Mouse (Mus musculus) kidney, adult 9 months (tissue): ENCODE measurements around the gene 4933402D24Rik.
A peak's percentile ranks its signal among the peaks of the same experiment; 100 is the strongest.

Experiments
- DNase-seq: peaks from one replicate; pipeline ENCODE4 v3.0.0; 2022

Gene 4933402D24Rik

DNA sequence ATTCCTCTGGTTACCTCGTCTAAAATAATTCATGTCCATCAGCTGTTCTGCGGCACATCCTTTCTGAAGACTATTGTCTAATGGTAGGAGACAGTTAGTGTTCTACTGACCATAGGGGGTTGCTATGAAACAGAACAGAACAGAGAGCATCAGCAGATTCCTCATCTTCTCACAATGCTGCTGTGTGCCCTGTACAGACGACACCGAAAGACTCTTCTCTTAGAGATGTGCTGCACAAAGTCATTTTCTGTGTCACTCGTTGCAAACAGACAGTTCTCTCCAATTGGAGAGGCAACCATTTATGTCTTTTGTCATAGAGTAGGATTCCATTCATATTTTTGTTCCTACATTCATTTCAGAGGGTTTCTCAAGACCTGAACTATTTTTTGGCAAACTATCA lies at the start of gene 4933402D24Rik:
Gene 4933402D24Rik, minus strand, starts transcription at position 101 of the 400 bp plus-strand sequence.
- DNase-seq: no peak

- DNase-seq: no peak
Measured at GRCm38 (mm10) chr1:63808584-63808983, 39.5 kb upstream of the 4933402D24Rik start.

DNA sequence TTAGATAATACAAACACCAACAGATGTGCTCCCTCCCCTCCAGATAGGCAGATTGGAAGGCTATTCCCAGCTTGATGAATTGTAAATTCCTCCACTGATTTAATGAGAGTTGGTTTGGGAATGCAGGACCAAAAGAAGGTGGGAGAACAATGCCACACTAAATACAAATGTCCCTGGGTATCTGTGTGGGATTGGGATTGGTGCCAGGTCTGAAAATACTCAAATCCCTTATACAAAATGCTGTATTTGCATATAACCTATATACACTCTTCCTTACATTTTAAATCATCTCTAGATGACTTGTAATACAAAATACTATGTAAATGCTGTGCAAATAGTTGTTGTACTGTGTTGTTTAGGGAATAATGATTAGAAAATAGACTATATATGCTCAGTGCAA lies 36.0 kb upstream of the 4933402D24Rik start:
- DNase-seq: no peak

DNA sequence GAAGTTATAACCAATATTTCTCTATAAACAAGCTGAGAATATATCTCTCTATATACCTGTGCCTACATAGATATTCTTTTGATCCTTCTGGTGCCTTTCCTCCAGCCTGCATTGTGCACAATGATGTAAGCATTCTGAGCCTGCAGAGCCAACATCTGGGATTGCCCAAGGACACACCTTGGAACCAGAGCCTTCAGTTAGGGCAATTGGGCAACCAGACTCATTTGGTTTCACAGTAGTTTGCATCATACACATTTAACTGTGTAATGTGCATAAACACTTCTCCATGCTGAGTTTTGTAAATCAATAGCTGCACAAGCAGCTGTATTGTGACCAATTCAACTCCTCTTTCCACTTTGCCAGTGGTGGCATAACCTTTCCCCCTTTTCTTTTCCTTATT lies 25.3 kb upstream of the 4933402D24Rik start:
- no peak for DNase-seq

GRCm38 (mm10) chr1:63776902-63777630 lies 8.0 kb upstream of the 4933402D24Rik start:
- DNase-seq: no peak

GRCm38 (mm10) chr1:63776396-63776795 lies 7.3 kb upstream of the 4933402D24Rik start:
- DNase-seq: no peak

DNA sequence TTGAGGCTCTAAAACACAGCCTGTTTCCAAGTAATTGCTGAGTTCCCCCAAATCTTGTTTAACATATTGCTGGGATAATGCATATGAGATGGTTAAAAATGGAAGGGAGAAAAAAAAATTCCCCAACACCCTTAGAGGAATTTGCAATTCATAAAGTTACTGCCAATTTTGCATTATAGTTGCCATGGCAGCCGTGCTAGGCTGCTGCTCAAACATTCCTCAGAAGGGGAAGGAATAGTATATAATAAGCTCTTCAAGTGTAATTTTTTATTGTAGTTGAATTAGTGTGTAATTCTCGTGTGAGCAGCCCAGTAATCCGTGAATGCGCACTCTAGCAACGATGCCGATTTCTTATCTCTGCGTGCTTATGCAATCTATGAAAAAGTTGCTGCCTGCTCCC lies 1.2 kb upstream of the 4933402D24Rik start:
- DNase-seq: no peak

DNA sequence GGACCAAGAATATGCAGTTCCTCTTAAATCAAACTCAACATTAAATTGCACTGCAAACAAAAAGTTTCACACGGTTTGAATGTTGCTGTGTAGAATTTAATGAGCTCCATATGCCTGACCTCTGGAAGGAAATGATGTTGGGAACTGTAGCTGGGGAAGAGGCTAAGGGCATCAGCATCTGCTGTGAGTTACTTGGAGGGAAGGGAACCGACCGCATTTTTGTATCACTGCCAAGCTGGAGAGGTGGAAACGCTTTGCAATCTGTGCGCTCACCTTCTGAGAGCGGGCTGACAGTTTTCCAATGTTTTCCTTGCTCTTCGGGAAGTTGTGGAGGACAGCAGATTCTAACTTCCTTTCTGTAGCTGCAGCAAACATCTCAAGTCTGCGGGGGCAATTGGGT lies 955 bp downstream of the 4933402D24Rik start:
- no peak for DNase-seq

GRCm38 (mm10) chr1:63764395-63764794 lies 4.7 kb downstream of the 4933402D24Rik start:
- no peak for DNase-seq

DNA sequence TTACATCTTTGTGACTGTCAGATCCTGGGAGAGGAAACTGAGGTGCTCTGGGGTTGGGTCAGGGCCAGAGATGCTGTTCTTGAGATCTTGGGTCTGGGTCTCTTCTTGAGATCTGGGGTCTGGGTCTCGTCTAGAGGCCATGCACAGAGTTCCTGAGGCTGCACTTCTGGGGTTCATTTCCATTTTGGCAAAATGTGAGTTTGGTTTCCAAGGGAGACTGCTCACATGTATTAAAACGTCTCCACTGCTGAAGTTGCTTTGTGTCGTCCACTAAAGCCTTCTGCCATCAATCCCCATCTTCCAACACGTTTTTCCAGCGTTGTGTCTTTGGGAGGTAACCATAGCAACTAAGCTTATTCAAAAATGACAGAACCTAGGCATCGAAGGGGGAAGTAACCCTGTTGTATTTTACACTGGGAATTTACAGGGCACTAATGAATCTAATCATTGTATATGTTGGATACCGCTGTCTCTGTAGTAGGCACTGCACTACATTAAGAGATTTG lies 5.1 kb downstream of the 4933402D24Rik start:
- DNase-seq: no peak

- DNase-seq: peak; percentile 23
Measured at GRCm38 (mm10) chr1:63763212-63763694, 5.8 kb downstream of the 4933402D24Rik start.

DNA sequence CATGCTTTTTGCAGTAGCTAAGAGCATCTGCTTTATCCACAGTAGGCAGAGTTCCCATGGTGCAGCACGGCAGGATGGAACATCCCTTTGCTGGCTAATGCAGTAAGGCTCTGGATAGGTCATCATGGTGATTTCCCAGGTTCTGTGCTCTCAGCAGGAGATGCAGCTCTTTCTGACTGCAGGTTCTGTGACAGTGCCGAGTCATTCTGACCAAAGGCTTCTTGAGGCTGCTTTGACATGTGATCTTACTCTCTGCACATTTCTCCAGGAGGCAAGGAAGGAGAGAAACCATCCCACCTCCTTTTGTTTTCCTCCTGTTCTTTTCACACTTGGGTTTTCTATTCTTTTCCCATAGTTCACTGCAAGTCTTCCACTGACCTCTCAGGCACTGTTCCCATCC lies 13.1 kb downstream of the 4933402D24Rik start:
- no peak for DNase-seq

- peak; percentile 96 for DNase-seq
Measured at GRCm38 (mm10) chr1:63730240-63730771, 38.8 kb downstream of the 4933402D24Rik start, which contains the start of the genes Mdh1b and Fastkd2. TSS of gene Mdh1b (minus strand) at chr1:63730318. TSS of gene Fastkd2 (plus strand) at chr1:63730614.

- DNase-seq: no peak
Measured at GRCm38 (mm10) chr1:63729796-63730195, 39.3 kb downstream of the 4933402D24Rik start.

- no peak for DNase-seq
Measured at GRCm38 (mm10) chr1:63720161-63720560, 48.9 kb downstream of the 4933402D24Rik start.

DNA sequence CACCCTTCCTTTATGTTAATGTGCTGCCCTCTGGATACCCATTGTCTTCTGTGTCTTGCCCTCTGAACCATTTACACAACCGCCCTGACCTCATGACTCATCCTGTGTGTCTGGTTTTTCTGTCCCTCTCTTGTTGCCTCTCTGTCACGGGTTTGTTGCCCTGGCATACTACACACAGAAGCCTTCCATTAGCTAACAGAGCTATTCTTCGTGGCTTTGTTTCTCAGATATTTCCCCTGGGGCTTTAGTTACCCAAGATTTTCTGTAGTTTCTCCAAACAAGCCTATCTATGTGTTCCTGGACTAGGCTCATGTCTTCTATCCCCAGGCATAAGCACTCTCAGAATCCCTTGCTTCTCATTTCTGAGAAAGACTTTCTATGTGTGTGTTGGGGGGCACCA lies 60.2 kb downstream of the 4933402D24Rik start:
- no peak for DNase-seq

DNA sequence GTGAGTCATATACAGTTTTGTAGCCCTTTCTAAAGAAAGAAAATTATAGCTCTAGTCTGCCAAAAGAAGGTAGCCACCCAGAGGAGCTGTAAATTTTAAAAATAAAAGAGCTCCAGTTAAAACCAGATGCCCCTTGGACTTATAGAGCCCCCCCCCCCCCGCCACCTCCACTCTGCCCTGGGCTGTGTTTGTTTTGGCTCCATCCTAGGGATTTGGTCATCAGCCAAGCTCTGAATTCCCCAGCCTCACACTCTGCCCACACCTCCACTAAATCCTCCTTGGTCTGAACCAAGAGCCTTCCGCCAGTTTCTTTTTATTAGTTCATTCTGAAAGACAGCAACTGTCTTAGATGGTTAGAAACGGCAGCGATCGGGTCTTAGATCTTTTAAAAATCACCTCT lies 63.3 kb downstream of the 4933402D24Rik start:
- DNase-seq: peak; percentile 37
